Mouse (Mus musculus): ENCODE measurements around the gene Pi4k2b. TPM values are rescaled to one million over a fixed set of nuclear protein-coding genes. Genes with fewer than 3 reads are reported as not detected.
A peak's percentile ranks its signal among the peaks of the same experiment; 100 is the strongest.
"Not testable (repeated sequence)": the region's sequence is repeated elsewhere in the genome, so short reads cannot be mapped to it uniquely, and the experiment has no call there.

The Pi4k2b gene
- polyA plus RNA-seq (2016; fragmentation: Nextera tagmentation; extraction: Ambion mirVana): 16.6 and 17.4 TPM in 2 replicates

GRCm38 (mm10) chr5:52741391-52742111, at the start of gene Pi4k2b:
Gene Pi4k2b, plus strand, starts transcription at chr5:52741574.
- Histone ChIP-seq H3K9ac (replicated peaks) (peak within 1 kb of the TSS; percentile 76), H3K4me1 (peaks cover 7% of the 10 kb centered on the region; the same call in 1 of the 2 replicates), H3K27ac (replicated peaks) (peak within 1 kb of the TSS; percentile 49; the same call in 1 of the 2 replicates), H3K36me3 (no peaks in the 10 kb centered on the region), H3K9me3 (no peaks in the 10 kb centered on the region), H3K4me3 (peak within 1 kb of the TSS; percentile 80), H3K27me3 (no peaks in the 10 kb centered on the region), H3K4me2 (replicated peaks) (peak within 1 kb of the TSS; percentile 75)
- WGBS: 0% methylated on average over 54 of the region's 75 CpGs
- ATAC-seq (ENCODE audit: low FRiP score, low read depth): peak; percentile 94

GRCm38 (mm10) chr5:52697291-52697690, 44.1 kb upstream of the Pi4k2b start:
- 82% methylated on average over 1 of the region's 1 CpGs for WGBS
- H3K9ac ChIP-seq (replicated peaks): no peak overlapping the region
- H3K4me3 ChIP-seq: no peak overlapping the region
- ATAC-seq (ENCODE audit: low FRiP score, low read depth): no peak
- no peaks in the 10 kb centered on the region for H3K27me3 ChIP-seq
- H3K4me1 ChIP-seq: no peaks in the 10 kb centered on the region
- no peak overlapping the region for H3K4me2 ChIP-seq (replicated peaks)
- H3K27ac ChIP-seq (replicated peaks): no peak overlapping the region
- no peaks in the 10 kb centered on the region for H3K36me3 ChIP-seq
- H3K9me3 ChIP-seq: no peaks in the 10 kb centered on the region

GRCm38 (mm10) chr5:52697882-52698440, 43.4 kb upstream of the Pi4k2b start:
- H3K9ac ChIP-seq (replicated peaks); H3K4me1 ChIP-seq; H3K27ac ChIP-seq (replicated peaks); H3K4me2 ChIP-seq (replicated peaks); H3K4me3 ChIP-seq; H3K27me3 ChIP-seq; H3K36me3 ChIP-seq; ATAC-seq (ENCODE audit: low FRiP score, low read depth); H3K9me3 ChIP-seq: not testable (repeated sequence)
- 92% methylated on average over 7 of the region's 7 CpGs for WGBS

GRCm38 (mm10) chr5:52704562-52704961, 36.8 kb upstream of the Pi4k2b start:
- WGBS: 76% methylated on average over 4 of the region's 4 CpGs
- Histone ChIP-seq H3K27me3 (no peaks in the 10 kb centered on the region), H3K4me2 (replicated peaks) (no peak overlapping the region), H3K36me3 (no peaks in the 10 kb centered on the region), H3K9me3 (no peaks in the 10 kb centered on the region), H3K9ac (replicated peaks) (no peak overlapping the region), H3K27ac (replicated peaks) (no peak overlapping the region), H3K4me1 (no peaks in the 10 kb centered on the region), H3K4me3 (no peak overlapping the region)
- ATAC-seq (ENCODE audit: low FRiP score, low read depth): no peak

GRCm38 (mm10) chr5:52712704-52713103, 28.7 kb upstream of the Pi4k2b start:
- ATAC-seq (ENCODE audit: low FRiP score, low read depth): no peak
- no peaks in the 10 kb centered on the region for H3K9me3 ChIP-seq

GRCm38 (mm10) chr5:52716742-52717448, 24.5 kb upstream of the Pi4k2b start:
- no peak for ATAC-seq (ENCODE audit: low FRiP score, low read depth)
- no peak overlapping the region for H3K4me3 ChIP-seq
- H3K4me2 ChIP-seq (replicated peaks): no peak overlapping the region
- H3K27me3 ChIP-seq: no peaks in the 10 kb centered on the region
- no peaks in the 10 kb centered on the region for H3K4me1 ChIP-seq
- no peak overlapping the region for H3K9ac ChIP-seq (replicated peaks)
- H3K9me3 ChIP-seq: no peaks in the 10 kb centered on the region
- 84% methylated on average over 5 of the region's 5 CpGs for WGBS
- no peak overlapping the region for H3K27ac ChIP-seq (replicated peaks)
- H3K36me3 ChIP-seq: no peaks in the 10 kb centered on the region

More at GRCm38 (mm10) chr5:52712704-52713103, 28.7 kb upstream of the Pi4k2b start:
- H3K4me2 ChIP-seq (replicated peaks): no peak overlapping the region
- H3K27ac ChIP-seq (replicated peaks): no peak overlapping the region
- H3K4me3 ChIP-seq: no peak overlapping the region
- H3K4me1 ChIP-seq: no peaks in the 10 kb centered on the region
- no peak overlapping the region for H3K9ac ChIP-seq (replicated peaks)
- no peaks in the 10 kb centered on the region for H3K36me3 ChIP-seq
- H3K27me3 ChIP-seq: no peaks in the 10 kb centered on the region

- Histone ChIP-seq H3K27me3 (no peaks in the 10 kb centered on the region), H3K9me3 (no peaks in the 10 kb centered on the region), H3K4me3 (no peak overlapping the region), H3K27ac (replicated peaks) (no peak overlapping the region), H3K9ac (replicated peaks) (no peak overlapping the region), H3K4me1 (no peaks in the 10 kb centered on the region), H3K4me2 (replicated peaks) (no peak overlapping the region), H3K36me3 (no peaks in the 10 kb centered on the region)
- no peak for ATAC-seq (ENCODE audit: low FRiP score, low read depth)
- WGBS: 89% methylated on average over 8 of the region's 8 CpGs
Measured at GRCm38 (mm10) chr5:52721003-52721402, 20.4 kb upstream of the Pi4k2b start.

GRCm38 (mm10) chr5:52727747-52728146, 13.6 kb upstream of the Pi4k2b start:
- no peaks in the 10 kb centered on the region for H3K27me3 ChIP-seq

GRCm38 (mm10) chr5:52732811-52733210, 8.6 kb upstream of the Pi4k2b start:
- ATAC-seq (ENCODE audit: low FRiP score, low read depth): no peak
- Histone ChIP-seq H3K27me3 (no peaks in the 10 kb centered on the region), H3K4me3 (no peak overlapping the region), H3K9me3 (no peaks in the 10 kb centered on the region), H3K27ac (replicated peaks) (no peak overlapping the region), H3K4me2 (replicated peaks) (no peak overlapping the region), H3K4me1 (no peaks in the 10 kb centered on the region), H3K9ac (replicated peaks) (no peak overlapping the region), H3K36me3 (no peaks in the 10 kb centered on the region)
- WGBS: 77% methylated on average over 4 of the region's 4 CpGs

More at GRCm38 (mm10) chr5:52727747-52728146, 13.6 kb upstream of the Pi4k2b start:
- no peak overlapping the region for H3K9ac ChIP-seq (replicated peaks)
- H3K4me1 ChIP-seq: no peaks in the 10 kb centered on the region
- WGBS: 86% methylated on average over 5 of the region's 5 CpGs
- H3K4me3 ChIP-seq: no peak overlapping the region
- no peaks in the 10 kb centered on the region for H3K36me3 ChIP-seq
- ATAC-seq (ENCODE audit: low FRiP score, low read depth): no peak
- no peak overlapping the region for H3K27ac ChIP-seq (replicated peaks)
- H3K9me3 ChIP-seq: no peaks in the 10 kb centered on the region
- H3K4me2 ChIP-seq (replicated peaks): no peak overlapping the region

GRCm38 (mm10) chr5:52736046-52736445, 5.3 kb upstream of the Pi4k2b start:
- Histone ChIP-seq H3K4me3 (no peak overlapping the region), H3K27me3 (no peaks in the 10 kb centered on the region), H3K9me3 (no peaks in the 10 kb centered on the region), H3K27ac (replicated peaks) (no peak overlapping the region), H3K9ac (replicated peaks) (no peak overlapping the region), H3K4me2 (replicated peaks) (no peak overlapping the region), H3K36me3 (no peaks in the 10 kb centered on the region), H3K4me1 (no peaks in the 10 kb centered on the region)
- WGBS: 75% methylated on average over 3 of the region's 3 CpGs
- ATAC-seq (ENCODE audit: low FRiP score, low read depth): no peak

- Histone ChIP-seq H3K9ac (replicated peaks) (peak overlapping the region; percentile 76), H3K27me3 (no peaks in the 10 kb centered on the region), H3K36me3 (no peaks in the 10 kb centered on the region), H3K9me3 (no peaks in the 10 kb centered on the region), H3K4me3 (peak overlapping the region; percentile 80), H3K4me2 (replicated peaks) (peak overlapping the region; percentile 75), H3K4me1 (peaks cover 7% of the 10 kb centered on the region; the same call in 1 of the 2 replicates), H3K27ac (replicated peaks) (peak overlapping the region; percentile 49; the same call in 1 of the 2 replicates)
- WGBS: 4% methylated on average over 17 of the region's 17 CpGs
- peak; percentile 20 for ATAC-seq (ENCODE audit: low FRiP score, low read depth)
Measured at GRCm38 (mm10) chr5:52742112-52742813, 889 bp downstream of the Pi4k2b start.
